Mouse (Mus musculus) thymus, adult 2 months (tissue): ENCODE measurements around the gene Slc9a2. TPM values are rescaled to one million over a fixed set of nuclear protein-coding genes. Genes with fewer than 3 reads are reported as not detected.

Experiments used
- DNase-seq: peaks from one replicate; pipeline ENCODE4 v3.0.0; 2021
- H3K27ac ChIP-seq: fragments of 200-500 bp; 2 replicates; pipeline ENCODE4 v1.5.1; 2012; ENCODE audit warnings: low read length, control low read depth; ENCODE audit not compliant: control insufficient read depth, insufficient read depth
- H3K27me3 ChIP-seq: fragments of 200-500 bp; 2 replicates; pipeline ENCODE4 v1.6.1; 2012; ENCODE audit warnings: mild to moderate bottlenecking, low read length, moderate library complexity, mixed read lengths; ENCODE audit not compliant: control insufficient read depth, insufficient read depth
- H3K36me3 ChIP-seq: fragments of 200-500 bp; 2 replicates; pipeline ENCODE4 v1.6.1; 2012; ENCODE audit warnings: mild to moderate bottlenecking, low read length, moderate library complexity; ENCODE audit not compliant: control insufficient read depth, insufficient read depth
- H3K4me1 ChIP-seq: fragments of 200-500 bp; replicated peaks from 2 replicates; pipeline ENCODE4 v1.6.1; 2012; ENCODE audit warnings: low read length; ENCODE audit not compliant: control insufficient read depth, insufficient read depth
- H3K4me3 ChIP-seq: fragments of 200-500 bp; 2 replicates; pipeline ENCODE4 v1.5.1; 2012; ENCODE audit warnings: mild to moderate bottlenecking, low read length, control low read depth, moderate library complexity; ENCODE audit not compliant: control insufficient read depth, insufficient read depth
- CTCF ChIP-seq: fragments of 200-500 bp; IDR thresholded peaks from 2 replicates; pipeline ENCODE4 v1.5.1; 2012; ENCODE audit warnings: mild to moderate bottlenecking, control low read depth, low read length, moderate library complexity, borderline replicate concordance; ENCODE audit not compliant: control insufficient read depth, poor library complexity, insufficient read depth; ENCODE audit errors: extremely low read depth
- POLR2A ChIP-seq: fragments of 200-500 bp; IDR thresholded peaks from 2 replicates; pipeline ENCODE4 v1.6.1; 2012; ENCODE audit warnings: mild to moderate bottlenecking, low read length, control low read depth, moderate library complexity; ENCODE audit not compliant: control insufficient read depth, poor library complexity, insufficient read depth; ENCODE audit errors: extremely low read depth
- WGBS: fragments of 180-500 bp; shearing (Covaris S2); methylation state at CpG from one replicate; pipeline ENCODE4 v1.1.7; 2018; 5-methylcytosine and 5-hydroxymethylcytosine counted together
- polyA plus RNA-seq: library from polyadenylated mRNA; depleted of rRNA; stranded (reverse); fragments of >200 nt; gene quantifications from 2 replicates; pipeline ENCODE4 v1.2.3, GENCODE M21; 2012

The Slc9a2 gene
- polyA plus RNA-seq, 1 experiment: 7.8 TPM

- Histone ChIP-seq H3K4me1 (peaks cover 3% of the 10 kb centered on the region), H3K36me3 (no peaks in the 10 kb centered on the region), H3K4me3 (no peak overlapping the region), H3K27me3 (no peaks in the 10 kb centered on the region), H3K27ac (no peak overlapping the region)
- no peak for TF ChIP-seq POLR2A
- no peak for TF ChIP-seq CTCF
- no peak for DNase-seq
- WGBS: 96% methylated on average over 11 of the region's 11 CpGs
These were observed 105.6 kb downstream of the Slc9a2 start for GRCm38 (mm10) chr1:40785876-40786445.

DNA sequence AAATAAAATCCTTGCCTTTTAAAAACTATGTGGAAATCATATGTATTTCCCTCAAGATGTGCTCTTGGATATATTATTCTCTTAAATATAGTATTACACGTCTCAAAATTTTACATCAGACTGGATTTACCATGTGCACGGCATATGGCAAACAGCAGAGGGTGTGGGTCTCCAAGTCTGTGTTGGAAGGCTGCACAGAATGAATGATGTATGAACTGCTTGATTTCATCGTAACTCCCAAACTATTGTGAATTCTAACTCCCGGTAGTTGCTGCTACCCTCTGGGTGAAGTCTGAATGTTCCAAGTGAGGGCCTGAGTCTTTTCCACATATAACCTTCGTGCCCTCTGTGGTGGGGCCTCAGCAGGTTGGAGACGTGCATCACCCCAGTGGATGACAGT lies 108.6 kb downstream of the Slc9a2 start:
- H3K27ac ChIP-seq: no peak overlapping the region
- H3K4me3 ChIP-seq: no peak overlapping the region
- TF ChIP-seq POLR2A (no peak), CTCF (no peak)
- H3K36me3 ChIP-seq: no peaks in the 10 kb centered on the region
- no peak for DNase-seq
- peaks cover 3% of the 10 kb centered on the region for H3K4me1 ChIP-seq
- 93% methylated on average over 6 of the region's 6 CpGs for WGBS
- H3K27me3 ChIP-seq: no peaks in the 10 kb centered on the region

- H3K27me3 ChIP-seq: no peaks in the 10 kb centered on the region
- peak overlapping the region; percentile 91 for H3K4me3 ChIP-seq
- H3K4me1 ChIP-seq: peaks cover 3% of the 10 kb centered on the region
- no peak overlapping the region for H3K27ac ChIP-seq
- no peaks in the 10 kb centered on the region for H3K36me3 ChIP-seq
- 59% methylated on average over 5 of the region's 5 CpGs for WGBS
- TF ChIP-seq POLR2A (no peak), CTCF (no peak)
- DNase-seq: no peak
These were observed 109.4 kb downstream of the Slc9a2 start for GRCm38 (mm10) chr1:40789666-40790233.

DNA sequence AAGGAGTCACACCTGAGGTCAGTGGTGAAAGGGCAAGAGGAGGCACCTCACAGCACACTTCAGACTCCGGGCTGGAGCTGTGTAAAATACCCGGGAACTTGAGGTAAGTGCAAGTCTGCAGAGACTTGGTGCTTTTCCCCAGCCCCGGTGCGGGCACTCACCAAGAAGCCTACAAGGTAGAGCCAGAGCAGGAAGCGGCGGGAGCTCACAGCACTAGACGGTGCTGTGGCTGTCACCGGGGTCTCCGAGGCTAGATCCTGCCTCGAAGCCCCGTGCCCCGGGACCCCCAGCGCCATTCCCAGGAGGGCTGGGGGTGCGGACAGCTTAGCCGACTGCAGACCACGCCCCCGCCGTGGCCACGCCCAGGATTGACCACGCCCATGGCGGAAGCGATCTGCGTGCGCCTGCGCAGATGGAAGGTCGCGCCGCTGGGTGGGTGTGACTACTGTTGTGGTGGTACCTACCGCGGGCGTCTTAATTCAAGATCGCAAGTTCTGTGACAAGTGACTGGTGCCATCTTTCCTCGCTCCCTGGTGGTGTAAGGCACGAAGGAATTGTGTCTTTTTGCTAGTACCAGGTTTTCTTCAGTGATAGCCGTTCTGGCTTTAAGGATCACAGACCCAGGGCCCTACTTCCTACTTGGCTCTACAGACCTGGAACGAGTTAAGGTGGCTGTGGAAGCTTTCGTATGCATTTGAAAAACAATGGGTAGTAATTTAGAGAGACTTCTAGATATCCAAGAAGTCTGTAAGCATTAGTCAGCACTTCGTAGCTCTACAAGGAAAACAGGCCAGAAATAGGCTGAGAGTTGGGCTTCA lies 110.2 kb downstream of the Slc9a2 start, which contains the start of gene Mfsd9:
TSS of gene Mfsd9 (minus strand) at position 364 of the 818 bp plus-strand sequence.
- WGBS: 3% methylated on average over 38 of the region's 38 CpGs
- Histone ChIP-seq H3K4me1 (peaks cover 3% of the 10 kb centered on the region), H3K27me3 (no peaks in the 10 kb centered on the region), H3K36me3 (no peaks in the 10 kb centered on the region), H3K27ac (no peak within 1 kb of the TSS), H3K4me3 (peak within 1 kb of the TSS; percentile 91)
- TF ChIP-seq POLR2A (peak; percentile 33; the same call in 1 of the 2 replicates), CTCF (no peak)
- peak; percentile 94 for DNase-seq

GRCm38 (mm10) chr1:40795508-40795907 lies 115.1 kb downstream of the Slc9a2 start:
- WGBS: 98% methylated on average over 1 of the region's 1 CpGs
- TF ChIP-seq POLR2A (no peak), CTCF (no peak)

GRCm38 (mm10) chr1:40797348-40797747 lies 117.0 kb downstream of the Slc9a2 start:
- H3K27me3 ChIP-seq: no peaks in the 10 kb centered on the region
- WGBS: 24% methylated on average over 5 of the region's 5 CpGs
- no peaks in the 10 kb centered on the region for H3K36me3 ChIP-seq
- no peak overlapping the region for H3K4me3 ChIP-seq
- TF ChIP-seq POLR2A (no peak), CTCF (no peak)
- H3K27ac ChIP-seq: no peak overlapping the region
- DNase-seq: peak; percentile 51
- H3K4me1 ChIP-seq: no peaks in the 10 kb centered on the region

More at GRCm38 (mm10) chr1:40795508-40795907, 115.1 kb downstream of the Slc9a2 start:
- H3K27ac ChIP-seq: no peak overlapping the region
- H3K4me3 ChIP-seq: no peak overlapping the region
- no peaks in the 10 kb centered on the region for H3K27me3 ChIP-seq
- no peak for DNase-seq
- H3K36me3 ChIP-seq: no peaks in the 10 kb centered on the region
- no peaks in the 10 kb centered on the region for H3K4me1 ChIP-seq
